Mouse (Mus musculus) frontal cortex, adult 2 months (tissue): ENCODE measurements around the gene Stag3. TPM values are rescaled to one million over a fixed set of nuclear protein-coding genes. Genes with fewer than 3 reads are reported as not detected.

ENCODE experiments used
- DNase-seq, 2 experiments: peaks; one replicate each; pipeline ENCODE4 v3.0.0; 2022; ENCODE audit warnings: low spot score in 1 of 2; ENCODE audit errors: extremely low spot score in 1 of 2
- polyA plus RNA-seq: library from polyadenylated mRNA; depleted of rRNA; stranded (reverse); fragments of >200 nt; gene quantifications from 2 replicates; pipeline ENCODE4 v1.2.3, GENCODE M21; 2012

The Stag3 gene
- polyA plus RNA-seq, 1 experiment, result 5.2 TPM

- no peak for DNase-seq
Observed at GRCm38 (mm10) chr5:138265712-138266111, 14.3 kb upstream of the Stag3 start.

GRCm38 (mm10) chr5:138267114-138267513, 12.9 kb upstream of the Stag3 start:
- DNase-seq, result no peak

GRCm38 (mm10) chr5:138268980-138269379, 11.1 kb upstream of the Stag3 start:
- no peak for DNase-seq

- no peak for DNase-seq
Observed at GRCm38 (mm10) chr5:138271232-138271631, 8.8 kb upstream of the Stag3 start.

GRCm38 (mm10) chr5:138272409-138272923, 7.6 kb upstream of the Stag3 start, which contains the start of gene Gal3st4:
Gal3st4 (minus strand) TSS chr5:138272840.
- DNase-seq, result no peak

GRCm38 (mm10) chr5:138274186-138274585, 5.9 kb upstream of the Stag3 start:
- no peak for DNase-seq

GRCm38 (mm10) chr5:138275216-138276050, 4.6 kb upstream of the Stag3 start:
- DNase-seq, result no peak

- DNase-seq, result no peak
Observed at GRCm38 (mm10) chr5:138277994-138278393, 2.0 kb upstream of the Stag3 start.

- no peak for DNase-seq
Observed at GRCm38 (mm10) chr5:138280425-138280768, 357 bp downstream of the Stag3 start.

GRCm38 (mm10) chr5:138280829-138281228, 789 bp downstream of the Stag3 start:
- DNase-seq, result no peak

GRCm38 (mm10) chr5:138281798-138282197, 1.8 kb downstream of the Stag3 start:
- DNase-seq, result no peak

GRCm38 (mm10) chr5:138283540-138283939, 3.5 kb downstream of the Stag3 start:
- no peak for DNase-seq

GRCm38 (mm10) chr5:138287861-138288260, 7.8 kb downstream of the Stag3 start:
- no peak for DNase-seq

- no peak for DNase-seq
Observed at GRCm38 (mm10) chr5:138291638-138292037, 11.6 kb downstream of the Stag3 start.

GRCm38 (mm10) chr5:138294158-138294557, 14.1 kb downstream of the Stag3 start:
- DNase-seq, result no peak

- no peak for DNase-seq
Observed at GRCm38 (mm10) chr5:138299613-138300012, 19.6 kb downstream of the Stag3 start.

GRCm38 (mm10) chr5:138312795-138313194, 32.8 kb downstream of the Stag3 start:
- DNase-seq, result no peak

GRCm38 (mm10) chr5:138341661-138342060, 61.6 kb downstream of the Stag3 start, which contains the start of gene Pvrig:
Pvrig (plus strand) TSS chr5:138341961.
- no peak for DNase-seq

GRCm38 (mm10) chr5:138343216-138343615, 63.2 kb downstream of the Stag3 start:
- DNase-seq, result no peak
